Mouse (Mus musculus) lung, postnatal 14 days (tissue): ENCODE results near the gene Scfd2.

ENCODE experiments used
- DNase-seq: peaks from one replicate; pipeline ENCODE4 v3.0.0; 2021

The Scfd2 gene

GRCm38 (mm10) chr5:74363296-74363695 lies 168.3 kb downstream of the Scfd2 start:
- no peak for DNase-seq

DNA sequence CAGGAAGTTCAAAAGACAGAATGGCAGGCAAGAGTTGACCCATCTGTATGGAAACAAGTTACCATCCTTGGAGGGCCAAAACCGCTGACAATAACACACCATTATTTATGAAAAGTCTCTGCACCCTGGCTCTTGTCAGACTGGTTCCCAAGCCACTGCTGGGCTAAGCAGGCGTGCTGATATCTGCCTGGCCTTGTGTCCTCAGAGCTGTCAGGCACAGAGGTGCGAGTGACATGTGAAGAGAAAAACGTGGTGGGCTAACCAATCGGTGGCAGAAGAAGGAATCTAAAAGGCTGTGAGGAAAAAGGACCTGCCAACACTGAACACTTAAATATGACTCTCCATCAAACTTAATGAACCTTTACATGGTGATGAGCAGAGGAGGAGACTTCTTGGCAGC lies 170.0 kb downstream of the Scfd2 start:
- peak; percentile 53 for DNase-seq

GRCm38 (mm10) chr5:74358033-74358432 lies 173.5 kb downstream of the Scfd2 start:
- DNase-seq: no peak

DNA sequence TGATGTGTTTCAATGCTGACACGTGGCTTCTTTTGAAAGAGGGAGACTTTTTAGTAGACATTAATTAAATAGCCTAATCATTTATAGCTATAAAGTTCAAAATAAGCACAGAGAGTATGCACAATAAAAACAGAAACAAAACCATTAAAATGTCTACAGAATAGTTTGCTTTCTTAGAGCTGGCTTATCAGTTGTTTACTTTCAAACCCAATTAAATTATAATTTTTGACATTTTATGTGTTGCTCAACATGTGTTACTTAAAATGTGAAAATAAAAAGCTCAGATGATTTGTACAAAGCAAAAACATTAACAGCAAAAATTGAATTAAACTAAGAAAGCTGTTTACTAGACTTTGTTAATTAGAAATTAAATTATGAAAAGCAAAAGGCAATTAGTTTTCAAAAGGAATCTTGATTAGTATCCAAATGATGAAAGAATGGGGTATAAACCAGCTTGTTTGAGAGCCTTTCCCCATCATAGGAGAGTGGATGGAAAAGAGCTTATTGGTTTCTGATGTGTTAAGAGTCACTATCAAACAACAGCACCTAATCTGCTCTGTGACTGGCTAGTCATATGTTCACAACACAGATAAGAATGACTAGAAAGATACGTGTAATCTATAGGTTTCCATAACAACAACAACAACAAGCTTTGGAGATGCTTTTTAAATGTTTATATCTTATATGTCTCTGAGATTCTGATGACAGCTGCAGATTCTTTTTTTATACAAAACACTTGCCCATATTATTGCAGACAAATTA lies 176.0 kb downstream of the Scfd2 start:
- no peak for DNase-seq

DNA sequence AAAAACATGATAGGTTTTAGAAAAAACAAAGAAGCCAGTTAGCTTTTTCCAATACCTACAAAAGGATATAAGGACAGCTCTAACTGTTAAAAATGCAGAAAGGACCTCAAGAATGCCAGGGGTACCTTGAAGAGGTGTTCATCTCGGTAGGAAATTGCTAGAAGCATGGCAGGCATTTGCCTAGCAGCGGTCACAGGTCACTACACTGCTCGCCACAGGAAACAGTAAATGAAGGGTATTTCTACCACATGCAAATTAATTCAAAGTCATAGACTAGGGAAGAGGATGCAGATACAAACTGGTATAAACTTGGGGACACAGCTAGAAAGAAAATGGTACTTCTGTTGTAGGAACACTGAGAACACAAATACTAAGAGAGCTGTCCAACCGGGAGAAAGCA lies 180.7 kb downstream of the Scfd2 start:
- no peak for DNase-seq

- DNase-seq: no peak
Measured at GRCm38 (mm10) chr5:74348079-74348870, 183.3 kb downstream of the Scfd2 start.

GRCm38 (mm10) chr5:74343045-74343444 lies 188.5 kb downstream of the Scfd2 start:
- no peak for DNase-seq

DNA sequence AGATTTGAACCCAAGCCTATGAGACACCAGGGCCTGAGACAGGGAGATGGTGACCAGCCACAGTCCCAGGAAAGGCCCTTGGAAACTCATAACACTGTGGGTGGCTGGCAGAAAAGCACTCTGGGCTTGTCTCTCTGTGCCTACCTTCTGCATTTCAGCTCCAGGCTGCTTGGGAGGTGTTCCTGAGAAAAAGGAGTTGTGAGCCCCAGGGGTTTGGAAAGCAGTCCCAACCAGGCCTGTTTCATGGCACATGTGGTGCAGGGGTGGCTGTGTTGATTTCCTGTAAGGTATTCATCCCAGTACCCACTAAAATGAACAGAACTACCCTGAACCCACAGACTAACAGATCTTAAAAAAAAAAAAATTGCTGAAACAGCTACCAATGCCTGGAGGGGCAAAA lies 189.0 kb downstream of the Scfd2 start:
- DNase-seq: no peak

- no peak for DNase-seq
Measured at GRCm38 (mm10) chr5:74337491-74337890, 194.1 kb downstream of the Scfd2 start.

- peak; percentile 18 for DNase-seq
Measured at GRCm38 (mm10) chr5:74336780-74337179, 194.8 kb downstream of the Scfd2 start.

DNA sequence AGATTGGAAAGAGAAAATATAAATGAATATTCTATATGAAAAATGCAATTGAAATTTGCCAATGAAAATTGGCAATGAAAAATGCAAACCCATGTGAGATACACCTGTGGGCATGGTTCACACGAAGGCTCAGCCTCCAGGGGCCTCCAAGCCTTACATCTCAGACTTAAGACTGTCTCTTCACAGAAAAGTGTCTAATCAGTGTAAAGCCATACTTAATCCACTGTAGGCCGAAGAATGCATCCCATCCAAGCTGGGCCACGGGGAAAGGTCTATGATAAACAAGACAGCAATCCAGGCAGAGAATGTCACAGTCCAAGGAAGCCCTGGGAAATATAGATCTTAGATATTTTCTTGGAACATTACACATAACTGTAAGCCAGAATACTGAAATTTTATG lies 198.3 kb downstream of the Scfd2 start:
- DNase-seq: no peak

- DNase-seq: no peak
Measured at GRCm38 (mm10) chr5:74326228-74326627, 205.3 kb downstream of the Scfd2 start.

- no peak for DNase-seq
Measured at GRCm38 (mm10) chr5:74321010-74321746, 210.4 kb downstream of the Scfd2 start.

DNA sequence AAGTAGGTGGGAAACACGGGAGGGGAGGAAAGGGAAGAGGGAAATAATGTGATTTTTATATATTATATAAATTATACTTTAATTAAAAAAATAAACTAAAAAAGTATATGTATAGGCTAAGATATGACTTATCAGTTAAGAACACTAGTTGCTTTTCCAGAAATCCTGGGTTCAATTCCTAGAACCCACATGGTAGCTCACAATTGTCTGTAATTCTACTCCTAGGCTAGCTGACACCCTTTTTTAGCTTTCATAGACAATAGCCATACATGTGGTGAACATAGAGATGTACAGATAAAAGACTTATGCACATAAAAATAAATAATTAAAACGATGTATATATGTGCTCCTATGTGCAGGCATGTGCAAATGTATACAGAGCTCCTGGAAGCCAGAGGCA lies 212.0 kb downstream of the Scfd2 start:
- DNase-seq: no peak

GRCm38 (mm10) chr5:74317174-74317573 lies 214.4 kb downstream of the Scfd2 start:
- DNase-seq: no peak

- DNase-seq: no peak
Measured at GRCm38 (mm10) chr5:74316333-74316945, 215.1 kb downstream of the Scfd2 start.

DNA sequence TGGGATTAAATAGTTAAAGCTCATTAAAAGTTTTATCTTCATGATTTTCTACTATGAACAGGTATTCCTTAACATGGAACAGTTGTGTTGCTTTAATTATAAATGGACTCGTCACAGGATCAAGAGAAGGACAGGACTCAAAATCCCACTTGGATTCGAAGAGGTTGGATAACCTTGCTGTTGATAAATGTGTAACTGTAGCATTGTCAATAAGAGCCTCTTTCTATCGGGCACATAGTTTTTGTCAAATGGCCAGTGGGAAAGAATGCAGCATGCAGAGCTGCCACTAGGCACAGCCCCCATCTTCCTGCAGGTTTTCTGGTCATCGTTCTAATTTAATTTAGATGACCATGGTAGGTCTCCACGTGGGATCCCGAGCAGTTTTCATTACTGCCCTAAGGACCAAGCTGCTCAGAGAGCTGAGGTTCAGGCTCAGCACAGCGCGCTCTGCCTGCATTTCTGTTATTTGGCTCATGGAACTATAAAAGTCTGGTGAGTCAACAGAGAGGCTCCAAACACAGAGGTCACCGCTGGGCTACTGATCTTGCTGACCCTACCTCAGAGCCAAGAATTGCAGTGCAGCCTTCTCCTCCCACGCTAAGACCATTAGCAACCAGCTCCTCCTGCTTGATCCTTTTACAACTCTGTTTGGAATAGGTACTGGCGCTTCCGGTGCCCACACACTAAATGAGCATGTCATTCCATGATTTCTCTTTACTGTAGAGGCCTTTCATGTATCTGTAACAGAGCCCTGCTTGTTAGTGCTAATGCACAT lies 215.9 kb downstream of the Scfd2 start:
- DNase-seq: no peak

- DNase-seq: no peak
Measured at GRCm38 (mm10) chr5:74314501-74314900, 217.1 kb downstream of the Scfd2 start.

DNA sequence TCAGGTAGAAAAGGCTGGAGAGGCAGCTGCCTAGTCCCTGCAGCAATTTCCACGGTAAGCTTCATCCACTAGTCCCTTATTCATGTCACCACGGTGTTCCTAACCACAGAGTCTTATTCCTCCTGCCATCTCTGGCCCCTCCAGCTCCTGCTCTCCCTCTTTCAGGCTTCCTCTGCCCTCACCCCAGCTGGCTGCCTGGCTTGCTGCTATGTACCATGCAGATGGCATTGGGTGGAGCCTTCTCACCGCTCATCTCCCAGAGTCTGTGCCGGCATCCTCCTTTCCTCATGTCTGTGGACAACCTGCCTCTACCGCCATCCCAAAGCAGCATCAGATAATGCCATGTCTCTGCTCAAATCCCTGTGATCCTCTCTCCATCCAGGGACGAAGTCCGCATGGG lies 218.0 kb downstream of the Scfd2 start:
- DNase-seq: no peak

GRCm38 (mm10) chr5:74311865-74312264 lies 219.7 kb downstream of the Scfd2 start:
- no peak for DNase-seq

DNA sequence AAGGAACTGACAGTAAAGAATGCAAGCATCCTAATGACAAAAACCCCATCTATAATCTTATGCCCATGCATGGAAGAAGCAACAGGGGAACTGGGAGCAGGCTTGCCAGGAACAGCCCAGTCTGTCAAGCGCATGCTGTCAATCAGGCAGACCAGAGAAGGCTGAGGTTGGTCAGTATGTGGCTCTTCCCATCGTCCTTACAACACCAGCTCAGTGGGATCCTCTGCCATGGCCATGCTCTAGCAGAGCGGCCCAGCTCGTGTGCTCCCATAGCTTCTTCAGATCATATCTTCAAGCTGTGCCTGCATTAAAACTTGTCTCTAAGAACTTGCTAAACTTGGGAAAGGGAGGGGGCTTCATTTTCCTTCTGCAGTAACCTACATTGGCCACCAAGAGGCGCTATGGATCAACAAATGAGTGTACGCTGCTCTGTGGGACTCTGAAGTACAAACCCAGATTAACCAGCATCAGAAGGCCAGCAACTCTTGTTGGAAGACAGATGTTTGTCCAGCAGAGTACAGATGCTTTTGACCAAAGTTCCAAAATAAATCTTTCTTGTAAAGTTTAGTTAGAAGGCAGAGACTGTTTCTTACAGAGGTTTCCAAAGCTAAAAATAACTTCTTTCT lies 220.2 kb downstream of the Scfd2 start:
- DNase-seq: peak; percentile 59

DNA sequence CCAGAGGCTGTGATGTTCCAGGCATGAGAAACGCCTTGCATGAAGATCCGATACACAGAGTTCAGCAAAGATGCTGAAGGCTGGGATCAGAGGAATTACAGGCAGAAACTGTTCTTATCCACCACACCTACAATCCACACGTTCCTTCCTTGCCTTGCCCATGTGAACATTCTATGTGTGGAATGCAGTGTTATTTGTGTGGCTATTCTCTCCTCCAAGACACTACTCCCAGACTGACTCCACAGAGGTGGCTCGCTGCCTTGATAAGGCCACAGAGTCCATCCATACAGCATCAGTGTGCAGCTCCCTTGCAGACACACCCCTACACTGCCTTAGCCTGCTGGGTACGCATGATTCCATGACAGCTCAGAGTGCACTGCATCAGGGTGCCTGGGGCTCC lies 221.5 kb downstream of the Scfd2 start:
- DNase-seq: no peak
